Mouse (Mus musculus): Measurements from ENCODE around the gene Ptpa. TPM values are rescaled to one million over a fixed set of nuclear protein-coding genes. Genes with fewer than 3 reads are reported as not detected.

Ptpa gene
- total RNA-seq, 4 experiments from 2014 or later: 55.6 to 70.0 (median 63.9) TPM

- no peak for DNase-seq (ENCODE audit: low spot score in 2 of 2)
These were observed 21.0 kb downstream of the Ptpa start for GRCm38 (mm10) chr2:30436809-30437208.

GRCm38 (mm10) chr2:30437791-30438190 lies 22.0 kb downstream of the Ptpa start:
- DNase-seq (ENCODE audit: low spot score in 2 of 2): no peak

- DNase-seq (ENCODE audit: low spot score in 2 of 2): no peak
These were observed 23.8 kb downstream of the Ptpa start for GRCm38 (mm10) chr2:30439631-30440030.

GRCm38 (mm10) chr2:30440211-30440700 lies 24.4 kb downstream of the Ptpa start:
- no peak for DNase-seq (ENCODE audit: low spot score in 2 of 2)

GRCm38 (mm10) chr2:30440701-30441517 lies 25.1 kb downstream of the Ptpa start:
- DNase-seq (ENCODE audit: low spot score in 2 of 2): peak; percentile 55 to 74

GRCm38 (mm10) chr2:30441518-30442497 lies 26.0 kb downstream of the Ptpa start:
- peak; percentile 76 to 83 for DNase-seq (ENCODE audit: low spot score in 2 of 2)

GRCm38 (mm10) chr2:30442498-30442890 lies 26.7 kb downstream of the Ptpa start:
- no peak for DNase-seq (ENCODE audit: low spot score in 2 of 2)

GRCm38 (mm10) chr2:30443281-30443680 lies 27.4 kb downstream of the Ptpa start:
- DNase-seq (ENCODE audit: low spot score in 2 of 2): no peak

GRCm38 (mm10) chr2:30444006-30444405 lies 28.2 kb downstream of the Ptpa start:
- no peak for DNase-seq (ENCODE audit: low spot score in 2 of 2)

GRCm38 (mm10) chr2:30444450-30444849 lies 28.6 kb downstream of the Ptpa start:
- no peak for DNase-seq (ENCODE audit: low spot score in 2 of 2)

- DNase-seq (ENCODE audit: low spot score in 2 of 2): no peak
These were observed 29.5 kb downstream of the Ptpa start for GRCm38 (mm10) chr2:30445312-30445711.

- no peak for DNase-seq (ENCODE audit: low spot score in 2 of 2)
These were observed 31.3 kb downstream of the Ptpa start for GRCm38 (mm10) chr2:30446891-30447826.

- no peak for DNase-seq (ENCODE audit: low spot score in 2 of 2)
These were observed 32.5 kb downstream of the Ptpa start for GRCm38 (mm10) chr2:30448371-30448770.

- no peak for DNase-seq (ENCODE audit: low spot score in 2 of 2)
These were observed 34.7 kb downstream of the Ptpa start for GRCm38 (mm10) chr2:30450530-30450929.

GRCm38 (mm10) chr2:30451525-30451924 lies 35.7 kb downstream of the Ptpa start:
- no peak for DNase-seq (ENCODE audit: low spot score in 2 of 2)

GRCm38 (mm10) chr2:30453570-30453969 lies 37.7 kb downstream of the Ptpa start:
- DNase-seq (ENCODE audit: low spot score in 2 of 2): no peak

GRCm38 (mm10) chr2:30454587-30454986 lies 38.7 kb downstream of the Ptpa start:
- DNase-seq (ENCODE audit: low spot score in 2 of 2): no peak

GRCm38 (mm10) chr2:30456104-30456980 lies 40.5 kb downstream of the Ptpa start:
- no peak for DNase-seq (ENCODE audit: low spot score in 2 of 2)

GRCm38 (mm10) chr2:30458349-30458748 lies 42.5 kb downstream of the Ptpa start:
- no peak for DNase-seq (ENCODE audit: low spot score in 2 of 2)

- no peak for DNase-seq (ENCODE audit: low spot score in 2 of 2)
These were observed 43.4 kb downstream of the Ptpa start for GRCm38 (mm10) chr2:30459241-30459640.
